Mouse (Mus musculus): ENCODE results near the gene Gm49450.
"Not testable (repeated sequence)": the region's sequence is repeated elsewhere in the genome, so short reads cannot be mapped to it uniquely, and the experiment has no call there.

The Gm49450 gene

DNA sequence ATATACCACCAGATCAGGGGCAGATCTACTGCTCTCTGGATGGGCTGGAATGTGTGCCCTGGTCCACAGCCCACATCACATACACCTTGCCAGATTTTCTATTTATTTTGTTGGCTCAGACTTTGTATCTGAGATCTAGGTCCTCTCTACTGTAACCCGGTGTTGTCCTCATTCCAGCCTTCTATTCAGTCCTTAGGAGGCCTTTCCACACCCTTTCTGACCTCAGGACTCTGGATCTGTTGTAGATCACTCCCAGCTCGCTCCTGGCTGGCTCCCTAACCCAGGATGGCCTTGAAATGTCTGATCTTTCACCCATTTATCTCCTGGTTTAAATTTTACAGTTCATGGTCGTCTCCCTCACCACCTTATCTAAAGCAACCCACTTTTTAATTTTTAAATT, 28.7 kb downstream of the Gm49450 start:
- no peak for DNase-seq (ENCODE audit: low spot score in 2 of 2)

DNA sequence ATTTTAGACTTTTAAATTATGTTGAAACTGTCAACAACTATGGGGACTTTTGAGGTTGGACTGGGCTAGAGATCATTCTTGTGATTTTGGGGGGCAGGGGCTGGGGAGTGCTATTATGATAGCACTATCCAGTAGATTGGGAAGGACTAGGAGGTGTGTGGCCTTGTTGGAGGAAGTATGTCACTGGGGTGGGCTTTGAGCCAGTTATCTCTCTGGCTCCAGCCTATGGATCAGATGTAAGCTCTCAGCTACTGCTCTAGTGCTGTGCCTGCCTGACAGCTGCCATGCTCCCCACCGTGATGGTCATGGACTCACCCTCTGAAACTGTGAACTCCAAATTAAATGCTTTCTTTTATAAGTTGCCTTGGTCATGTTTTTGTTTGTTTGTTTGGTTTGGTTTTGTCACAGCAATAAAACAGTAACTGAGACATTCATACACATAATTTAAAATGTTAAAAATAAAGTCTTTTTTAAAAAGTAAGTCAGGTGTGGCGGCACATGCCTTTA, 30.3 kb downstream of the Gm49450 start:
- no peak for DNase-seq (ENCODE audit: low spot score in 2 of 2)

- no peak for DNase-seq (ENCODE audit: low spot score in 2 of 2)
Measured at GRCm38 (mm10) chr15:98922581-98922980, 30.8 kb downstream of the Gm49450 start.

DNA sequence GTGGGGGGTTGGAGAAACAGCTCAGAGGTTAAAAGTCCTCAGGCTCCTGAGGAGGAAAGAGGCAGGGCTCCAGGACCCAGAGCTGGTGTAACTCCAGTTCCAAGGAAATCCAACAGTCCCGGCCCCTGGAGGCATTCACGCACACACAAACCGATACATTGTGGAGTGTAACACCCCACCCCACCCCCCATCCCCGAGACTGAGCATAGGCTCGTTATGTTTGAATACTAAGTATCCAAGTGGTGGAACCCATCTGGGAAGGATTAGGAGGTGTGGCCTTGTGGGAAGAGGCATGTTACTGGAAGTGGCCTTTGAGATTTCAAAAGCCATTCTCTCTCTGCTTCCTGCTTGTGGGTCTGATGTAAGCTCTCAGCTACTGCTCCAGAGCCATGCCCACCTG, 31.8 kb downstream of the Gm49450 start:
- no peak for DNase-seq (ENCODE audit: low spot score in 2 of 2)

GRCm38 (mm10) chr15:98918499-98918895, 34.9 kb downstream of the Gm49450 start:
- DNase-seq (ENCODE audit: low spot score in 2 of 2) = not testable (repeated sequence)

GRCm38 (mm10) chr15:98917538-98918498, 35.5 kb downstream of the Gm49450 start, which contains the start of gene Lmbr1l:
TSS of gene Lmbr1l (minus strand) at chr15:98918231.
- DNase-seq (ENCODE audit: low spot score in 2 of 2) = peak; percentile 99

GRCm38 (mm10) chr15:98917091-98917490, 36.3 kb downstream of the Gm49450 start:
- DNase-seq (ENCODE audit: low spot score in 2 of 2) = no peak

DNA sequence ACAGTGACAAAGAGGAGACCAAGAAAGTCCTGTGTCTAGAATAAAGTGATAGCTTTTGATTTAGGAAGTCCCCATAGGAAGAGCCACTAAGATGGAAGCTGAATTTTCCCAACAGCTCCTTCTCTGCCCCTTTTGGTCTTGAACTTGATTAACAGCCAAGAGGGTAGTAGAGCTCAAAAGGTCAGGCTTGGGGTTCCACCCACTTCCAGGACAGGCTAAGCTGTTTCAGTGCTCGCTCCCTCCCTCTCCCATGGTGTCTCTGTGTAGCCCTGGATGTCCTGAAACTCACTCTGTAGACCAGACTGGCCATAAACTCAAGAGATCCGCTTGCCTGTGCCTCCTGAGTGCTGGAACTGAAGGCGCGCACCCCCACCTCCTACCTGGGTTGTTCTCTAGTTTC, 37.3 kb downstream of the Gm49450 start:
- no peak for DNase-seq (ENCODE audit: low spot score in 2 of 2)

DNA sequence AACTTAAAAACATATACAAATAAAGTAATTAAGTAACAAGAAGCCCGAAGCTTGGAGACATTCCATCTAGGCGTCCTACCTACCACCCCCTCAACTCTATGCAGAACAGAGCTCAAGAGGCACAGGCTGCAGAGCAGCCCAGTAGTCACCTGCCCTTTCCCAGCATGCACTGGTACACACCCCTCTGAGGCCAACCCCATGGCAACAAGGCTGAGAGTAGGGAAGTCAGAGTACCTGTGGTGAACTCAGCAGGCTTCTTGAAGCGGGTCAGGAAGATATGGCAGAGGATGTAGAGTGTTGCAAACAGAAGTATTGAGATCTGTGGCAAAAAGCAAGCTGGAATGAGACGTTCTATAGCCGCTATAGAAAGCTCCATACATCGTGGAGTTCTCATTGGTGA, 38.4 kb downstream of the Gm49450 start:
- DNase-seq (ENCODE audit: low spot score in 2 of 2) = no peak

- DNase-seq (ENCODE audit: low spot score in 2 of 2) = no peak
Measured at GRCm38 (mm10) chr15:98904692-98905091, 48.7 kb downstream of the Gm49450 start.

- no peak for DNase-seq (ENCODE audit: low spot score in 2 of 2)
Measured at GRCm38 (mm10) chr15:98902600-98902999, 50.8 kb downstream of the Gm49450 start.

GRCm38 (mm10) chr15:98901530-98901929, 51.8 kb downstream of the Gm49450 start:
- DNase-seq (ENCODE audit: low spot score in 2 of 2) = no peak

DNA sequence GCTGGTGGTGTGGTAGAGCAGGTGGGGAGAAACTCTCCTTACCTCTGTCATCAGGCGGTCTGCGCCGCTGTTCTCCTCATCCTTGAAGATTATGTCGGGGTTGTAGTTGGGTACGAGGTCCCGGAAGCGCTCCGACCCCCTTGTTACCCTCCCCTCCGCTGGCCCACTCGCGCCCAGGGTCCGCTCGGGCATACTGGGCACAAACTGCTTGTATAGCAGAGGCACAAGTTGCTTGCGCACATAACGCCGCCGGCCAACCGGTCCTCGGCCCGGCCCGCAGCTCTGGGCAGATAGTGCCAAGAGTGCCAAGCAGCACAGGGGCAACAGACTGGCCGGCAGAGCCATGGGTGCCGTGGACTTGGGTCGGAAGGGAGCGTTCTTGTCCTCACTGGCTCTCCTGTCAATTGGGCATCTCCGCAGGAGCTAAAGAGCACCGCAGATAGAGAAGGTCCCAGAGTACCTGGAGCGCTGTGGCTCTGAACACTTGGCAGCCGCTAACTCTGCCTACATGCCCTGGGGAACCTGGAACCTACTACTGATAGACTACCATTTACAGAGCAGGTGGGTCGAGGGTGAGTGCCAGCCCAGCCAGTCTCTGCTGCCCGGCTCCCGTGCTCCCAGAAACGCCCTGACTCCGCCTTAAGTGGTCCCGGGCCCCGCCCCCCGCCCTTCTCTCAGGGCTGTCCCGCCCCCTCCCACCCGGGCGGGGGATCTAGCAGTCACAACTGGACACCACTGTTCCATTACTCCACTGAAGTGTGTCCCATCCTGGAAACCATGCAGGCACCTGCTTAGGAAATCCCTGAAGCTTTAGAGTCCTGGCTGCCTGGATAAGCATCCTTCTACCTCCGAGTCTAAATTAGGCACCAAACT, 55.2 kb downstream of the Gm49450 start, which contains the start of gene Dhh:
Gene Dhh, minus strand, starts transcription at position 613 of the 873 bp plus-strand sequence.
- DNase-seq (ENCODE audit: low spot score in 2 of 2) = no peak

DNA sequence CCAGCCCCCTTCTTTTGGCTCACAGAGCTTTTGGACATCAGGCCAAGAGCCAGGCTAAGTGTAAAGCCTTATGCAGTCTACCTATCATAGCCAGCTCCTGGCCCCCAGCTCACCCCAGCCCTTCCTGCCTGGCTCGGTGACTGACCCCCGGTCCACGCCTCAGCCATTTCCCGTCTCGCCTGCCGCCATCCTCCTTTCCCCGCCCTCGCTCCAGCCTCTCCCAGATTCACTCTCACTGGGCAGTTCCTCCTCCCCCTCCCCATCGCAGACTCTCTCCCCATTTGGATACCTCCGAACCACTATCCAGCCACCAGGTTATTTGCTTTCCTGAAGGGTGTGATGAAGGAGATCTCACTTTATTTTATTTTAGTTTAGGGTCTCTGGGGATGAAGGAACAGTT, 55.9 kb downstream of the Gm49450 start:
- DNase-seq (ENCODE audit: low spot score in 2 of 2) = no peak

- no peak for DNase-seq (ENCODE audit: low spot score in 2 of 2)
Measured at GRCm38 (mm10) chr15:98895635-98896589, 57.4 kb downstream of the Gm49450 start.

DNA sequence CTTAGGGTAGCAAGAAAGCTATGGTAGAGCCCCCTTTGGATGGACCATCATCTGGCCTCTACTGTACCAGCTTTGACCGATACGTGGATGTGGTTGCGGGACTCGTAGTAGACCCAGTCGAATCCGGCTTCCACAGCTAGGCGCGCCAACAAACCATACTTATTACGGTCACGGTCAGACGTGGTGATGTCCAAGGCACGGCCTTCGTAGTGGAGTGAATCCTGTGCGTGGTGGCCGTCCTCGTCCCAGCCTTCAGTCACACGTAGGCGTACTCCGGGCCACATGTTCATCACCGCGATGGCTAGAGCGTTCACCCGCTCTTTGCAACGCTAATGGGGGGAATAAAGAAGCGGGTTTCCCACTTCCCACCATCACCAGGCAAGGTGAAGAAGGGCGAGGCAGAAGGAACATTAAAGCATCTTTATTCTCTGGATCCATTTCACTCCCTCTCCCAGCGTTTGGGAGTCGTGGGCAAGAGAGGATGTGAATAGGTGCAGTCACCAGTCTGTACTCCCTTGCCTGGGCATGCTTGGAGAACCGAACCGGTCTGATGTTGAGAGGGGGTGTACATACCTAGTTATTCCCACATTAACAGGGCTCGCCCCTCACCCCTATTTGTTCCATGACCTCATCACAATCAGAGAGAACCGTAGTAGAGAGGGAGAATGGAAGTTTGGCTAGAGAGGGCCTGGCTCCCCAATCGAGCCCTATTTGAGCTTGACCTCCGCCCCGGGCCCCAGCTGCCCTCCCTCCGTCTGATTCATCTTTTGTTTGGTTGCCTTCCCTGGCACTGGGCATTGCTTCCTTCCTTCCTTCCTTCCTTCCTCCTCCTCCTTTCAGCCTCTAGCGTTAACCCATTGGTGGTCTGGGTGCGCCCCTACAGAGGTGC, 58.4 kb downstream of the Gm49450 start:
- no peak for DNase-seq (ENCODE audit: low spot score in 2 of 2)

DNA sequence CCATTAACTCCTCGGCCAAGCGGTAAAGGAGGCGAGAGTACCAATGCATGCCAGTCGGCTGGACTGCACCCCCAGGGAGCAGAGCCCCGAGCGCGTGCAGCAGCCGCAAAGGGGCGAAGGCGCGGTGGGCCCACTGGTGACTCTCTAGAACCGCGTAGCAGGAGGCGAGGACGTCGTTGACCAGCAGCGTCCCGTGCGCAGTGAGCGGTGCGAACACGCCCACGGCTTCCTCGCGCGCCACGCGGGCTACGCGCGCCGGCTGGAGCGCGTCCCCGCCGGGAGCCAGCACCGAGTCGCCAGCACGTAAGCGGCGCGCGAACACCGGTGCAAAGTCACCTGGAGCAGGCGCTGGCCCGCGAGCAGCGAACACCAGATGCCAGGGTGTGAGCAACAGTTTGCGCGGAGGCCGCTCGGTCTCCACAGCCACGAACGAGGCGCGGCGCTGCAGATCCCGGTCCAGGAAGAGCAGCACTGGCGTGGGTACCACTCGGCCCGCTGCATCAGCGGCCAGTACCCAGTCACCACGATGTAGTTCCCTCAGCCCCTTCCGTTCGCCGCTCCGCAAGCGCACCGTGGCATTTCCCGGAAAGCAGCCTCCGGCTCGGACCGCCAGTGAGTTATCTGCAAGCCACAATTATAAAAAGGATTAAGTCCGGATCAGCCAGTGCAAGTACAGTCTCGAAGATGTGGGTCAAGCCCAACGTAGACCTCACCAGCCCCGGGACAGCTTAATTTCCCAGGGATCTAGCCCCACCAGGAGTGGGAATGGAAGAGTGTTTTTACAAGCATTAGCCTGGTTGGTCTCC, 59.2 kb downstream of the Gm49450 start, which contains the start of gene Rhebl1:
Gene Rhebl1, minus strand, starts transcription at position 601 of the 806 bp plus-strand sequence.
- DNase-seq (ENCODE audit: low spot score in 2 of 2) = peak in 1 of 2 experiments; percentile 30

GRCm38 (mm10) chr15:98893036-98893435, 60.3 kb downstream of the Gm49450 start:
- DNase-seq (ENCODE audit: low spot score in 2 of 2) = no peak

Data from frontal cortex, postnatal 10 days (tissue).